Mouse (Mus musculus) C2C12 (cell line): ENCODE measurements at regions not wholly inside any gene's neighbourhood (a gene's known extent, or its start where the extent isn't known, plus 50 kb on each side); places are given as distances from the start of the nearest gene placed in this dataset.

ENCODE experiments used
- CEBPB ChIP-seq: IDR thresholded peaks from one replicate; pipeline ENCODE4 v1.6.1; 2011; ENCODE audit warnings: low read depth, mild to moderate bottlenecking, control low read depth, moderate library complexity
- CTCF ChIP-seq: IDR thresholded peaks from one replicate; pipeline ENCODE4 v1.5.1; 2011; ENCODE audit not compliant: control insufficient read depth, insufficient read depth, insufficient read length
- MYOG ChIP-seq: IDR thresholded peaks from one replicate; pipeline ENCODE4 v1.6.1; 2011; ENCODE audit not compliant: control insufficient read depth, insufficient read length; ENCODE audit errors: extremely low read depth
- USF1 ChIP-seq: IDR thresholded peaks from one replicate; pipeline ENCODE4 v1.6.1; 2011; ENCODE audit warnings: low read depth, mild to moderate bottlenecking, control low read depth, moderate library complexity

- no peak for TF ChIP-seq CTCF
- no peak for TF ChIP-seq CEBPB
- TF ChIP-seq MYOG, result no peak
- no peak for TF ChIP-seq USF1
These were observed 288.1 kb downstream of the Osr1 start for GRCm38 (mm10) chr12:9857990-9858389.
